Mouse (Mus musculus): ENCODE data around the gene Pde4dip.

DNA sequence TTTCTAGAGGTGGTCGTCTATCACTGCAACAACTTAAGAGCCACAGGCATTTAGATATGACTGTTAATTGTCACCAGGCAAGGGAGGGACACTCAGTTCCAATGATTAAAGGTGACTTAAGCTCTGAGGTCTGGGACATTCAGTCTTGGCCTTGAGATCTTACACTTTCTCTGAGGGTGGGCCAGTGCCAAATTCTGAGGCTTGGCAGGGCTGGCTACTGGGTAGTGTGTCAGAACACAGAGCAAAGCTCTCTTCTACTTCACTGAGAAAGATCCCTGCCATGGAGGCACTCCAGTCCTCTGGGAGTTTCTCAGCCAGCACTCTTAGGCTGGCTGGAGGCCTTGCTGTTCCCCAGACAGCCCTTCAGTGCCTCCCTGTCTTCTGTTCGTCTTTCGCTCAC is 158.4 kb downstream of the Pde4dip start:
- TF ChIP-seq CTCF (IDR thresholded peaks at IDR 0.05; ENCODE audit: borderline replicate concordance, control insufficient read depth, extremely low read depth, insufficient read depth, low read length, poor library complexity) = no peak
- no peak for TF ChIP-seq POLR2A (IDR thresholded peaks at IDR 0.05; ENCODE audit: control insufficient read depth, extremely low read depth, insufficient read depth, low read length, poor library complexity)
